Mouse (Mus musculus): ENCODE measurements around the gene Mdn1.
A peak's percentile ranks its signal among the peaks of the same experiment; 100 is the strongest.

The Mdn1 gene

DNA sequence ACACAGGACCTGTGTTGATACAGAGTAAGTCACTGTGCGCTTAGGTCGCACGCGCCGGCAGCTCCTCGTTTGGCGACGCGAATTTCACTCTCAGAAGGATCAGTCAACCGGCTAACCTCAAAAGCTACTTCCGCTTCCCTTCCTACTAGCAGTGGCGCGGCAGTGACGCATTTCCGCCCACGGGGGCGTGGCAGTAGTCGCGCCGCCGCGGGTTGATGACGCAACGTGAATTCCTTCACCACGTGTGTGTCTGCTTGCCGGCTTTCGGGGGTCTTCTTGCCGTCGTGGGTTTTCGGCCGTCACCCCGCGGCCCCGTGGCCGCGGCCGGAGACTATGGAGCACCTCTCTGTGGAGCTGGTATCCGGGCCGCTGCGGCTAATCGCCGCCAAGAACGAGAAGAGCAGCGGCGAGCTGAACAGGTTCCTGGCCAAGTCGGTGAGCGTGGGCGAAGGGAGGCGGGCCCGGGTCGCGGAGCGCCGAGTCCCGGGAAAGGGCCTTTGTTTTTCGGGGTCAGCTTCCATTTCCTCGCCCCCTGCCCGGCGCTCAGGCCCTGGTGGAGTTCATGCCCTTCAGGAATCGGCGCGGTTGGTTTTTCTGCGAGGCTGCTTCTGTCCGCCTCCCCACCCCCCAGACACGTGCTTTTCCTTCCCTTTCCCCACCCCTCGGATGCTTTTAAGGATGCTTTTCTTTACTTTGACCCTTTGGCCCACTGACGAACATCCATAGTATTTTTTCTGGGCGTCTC is at the start of gene Mdn1:
Mdn1 (plus strand) TSS at position 202 of the 745 bp plus-strand sequence.
- DNase-seq (ENCODE audit: low spot score) = peak; percentile 100

DNA sequence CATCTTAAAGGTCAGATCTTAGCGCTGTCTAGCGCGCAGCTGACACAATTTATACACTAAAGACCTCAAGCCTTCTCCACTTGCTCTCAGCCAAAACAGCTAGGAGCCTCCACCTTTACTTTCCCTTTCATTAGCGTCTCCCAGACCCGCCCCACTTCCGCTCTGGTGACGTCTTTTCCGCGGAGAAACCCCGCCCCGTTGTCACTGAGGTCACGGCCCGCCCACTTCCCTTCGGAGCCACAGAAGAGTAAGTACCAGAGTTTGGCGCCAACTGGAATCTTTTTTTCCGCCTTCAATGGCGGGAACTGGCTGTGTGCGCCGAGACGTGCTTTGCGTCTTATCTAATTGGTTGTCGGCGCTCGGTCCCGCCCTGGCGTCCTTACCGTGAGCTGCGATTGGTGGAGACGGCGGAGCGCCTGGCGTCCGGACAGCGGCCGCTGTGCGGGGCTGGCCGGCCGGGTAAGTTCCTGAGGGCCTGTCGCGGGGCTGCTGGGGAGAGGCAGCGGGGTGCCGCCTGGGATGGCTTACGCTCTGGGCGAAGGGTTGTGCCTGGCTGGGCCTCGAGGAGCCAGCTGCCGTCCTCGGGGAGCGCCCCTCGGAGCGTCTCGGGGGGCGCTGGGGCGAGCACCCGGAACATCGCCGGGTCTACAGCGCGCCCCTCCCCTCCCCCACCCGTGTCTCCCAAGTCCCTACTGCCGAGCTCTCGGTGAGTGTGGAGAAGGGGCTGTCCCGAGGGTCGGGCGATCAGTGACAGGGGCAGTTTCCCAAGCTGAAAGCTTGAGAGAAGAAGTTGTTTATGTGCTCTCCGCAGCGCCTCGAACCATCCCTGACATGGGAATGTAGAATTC is 41.7 kb upstream of the Mdn1 start, which contains the start of gene Casp8ap2:
Casp8ap2 (plus strand) TSS at position 418 of the 848 bp plus-strand sequence.
- DNase-seq (ENCODE audit: low spot score) = peak; percentile 99

DNA sequence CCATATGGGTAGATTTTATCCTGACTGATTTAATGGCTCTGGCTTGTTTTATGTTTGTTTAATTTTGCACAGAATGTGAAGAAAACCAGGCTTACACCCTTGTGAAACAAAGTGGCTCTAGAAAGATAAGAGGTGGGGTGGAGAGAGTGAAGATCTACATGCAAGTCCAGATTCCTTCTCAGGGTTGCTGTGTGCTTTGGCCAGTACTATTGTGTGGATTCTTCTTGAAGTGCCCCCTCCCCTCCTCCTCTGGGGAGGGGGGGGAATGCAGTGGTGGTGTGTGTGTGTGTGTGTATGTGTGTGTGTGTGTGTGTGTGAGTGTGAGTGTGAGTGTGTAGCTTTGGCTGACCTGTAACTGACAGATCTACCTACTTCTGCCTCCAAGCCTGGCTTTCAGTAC is 35.3 kb upstream of the Mdn1 start:
- DNase-seq (ENCODE audit: low spot score) = no peak

DNA sequence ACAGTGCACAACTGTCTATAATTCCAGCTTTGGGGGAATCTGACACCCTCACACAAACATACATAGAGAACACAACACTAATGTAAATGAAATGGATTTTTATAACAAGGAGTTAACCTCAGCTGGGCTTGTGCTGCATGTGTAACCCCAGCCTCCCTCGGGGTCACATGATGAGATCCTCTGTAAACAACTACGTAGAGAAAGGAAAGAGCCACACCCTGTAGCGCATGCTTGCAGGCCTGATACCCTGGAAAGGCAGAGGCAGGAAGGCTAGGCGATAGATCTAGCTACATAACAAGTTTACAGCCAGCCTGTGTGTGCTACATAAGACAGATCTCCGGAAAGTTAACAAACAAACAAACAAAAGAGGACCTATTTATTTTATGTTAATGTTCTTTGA is 5.2 kb upstream of the Mdn1 start:
- no peak for DNase-seq (ENCODE audit: low spot score)

DNA sequence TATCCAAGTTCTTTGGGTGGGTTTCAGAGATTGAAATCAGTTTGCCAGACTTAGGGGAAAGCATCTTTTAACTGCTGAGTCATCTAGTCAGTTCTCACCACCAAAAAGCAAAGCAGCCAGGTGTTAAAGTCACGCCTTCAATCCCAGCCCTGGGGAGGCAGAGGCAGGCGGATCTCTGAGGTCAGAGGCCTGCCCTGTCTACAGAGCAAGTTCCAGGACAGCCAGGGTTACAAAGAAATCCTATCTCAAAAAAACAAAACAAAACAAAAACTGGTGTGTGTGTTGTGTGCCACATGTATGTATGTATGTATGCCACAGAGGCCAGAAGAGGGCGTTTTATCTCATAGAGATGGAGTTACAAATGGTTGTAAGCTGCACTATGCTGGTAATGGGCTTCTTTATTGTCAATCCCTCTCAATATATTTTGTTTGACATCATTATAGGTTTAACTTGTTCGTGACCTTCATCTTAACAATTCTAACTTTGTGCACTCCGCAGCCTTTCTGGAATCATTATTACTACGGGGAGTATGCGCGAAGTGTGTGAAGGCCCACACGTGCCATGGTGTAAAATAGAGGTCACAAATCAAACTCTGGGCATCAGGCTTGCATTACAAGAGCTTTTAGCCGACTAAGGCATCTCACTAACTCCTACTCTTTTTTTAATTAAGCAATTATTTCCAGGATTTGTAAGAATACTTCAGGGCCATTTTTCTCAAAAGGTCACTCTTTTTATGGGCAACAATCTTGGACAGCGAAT is 594 bp upstream of the Mdn1 start:
- DNase-seq (ENCODE audit: low spot score) = no peak

DNA sequence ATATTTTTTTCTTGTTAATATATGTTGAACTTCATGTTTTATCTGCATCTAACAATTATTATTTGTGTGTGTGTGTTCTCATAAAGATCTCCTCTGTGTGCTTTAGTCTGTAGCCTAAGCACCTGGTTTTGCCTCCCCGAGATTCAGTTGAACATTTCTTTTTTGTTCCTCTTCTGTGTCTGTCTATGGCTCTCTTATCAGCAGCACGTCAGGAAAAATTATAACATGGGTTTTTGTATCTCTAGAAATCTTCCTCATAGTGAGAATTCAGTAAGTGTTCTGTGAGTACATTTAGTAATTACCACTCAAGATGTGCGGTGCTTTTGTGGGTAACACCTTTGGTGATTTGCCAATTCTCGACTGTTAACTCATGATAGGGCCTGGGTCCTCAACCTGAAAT is 8.9 kb downstream of the Mdn1 start:
- no peak for DNase-seq (ENCODE audit: low spot score)

DNA sequence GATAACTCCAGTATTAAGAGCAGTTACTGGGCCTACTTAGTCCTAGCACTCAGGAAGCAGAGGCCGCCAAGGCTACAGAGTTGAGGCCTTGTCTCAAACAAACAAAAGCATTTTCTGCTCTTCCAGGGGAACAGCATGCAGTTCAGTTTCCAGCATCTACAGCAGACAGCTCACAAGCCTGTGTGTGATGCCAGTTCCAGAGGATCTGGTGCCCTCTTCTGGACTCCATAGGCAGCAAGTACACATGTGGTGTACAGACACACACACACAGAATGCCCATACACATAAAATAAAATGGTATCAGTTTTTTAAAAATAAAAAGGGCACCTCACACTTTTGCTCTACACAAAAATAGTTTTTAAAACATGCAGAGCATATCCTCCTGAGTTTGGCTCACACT is 11.4 kb downstream of the Mdn1 start:
- DNase-seq (ENCODE audit: low spot score) = peak; percentile 13

DNA sequence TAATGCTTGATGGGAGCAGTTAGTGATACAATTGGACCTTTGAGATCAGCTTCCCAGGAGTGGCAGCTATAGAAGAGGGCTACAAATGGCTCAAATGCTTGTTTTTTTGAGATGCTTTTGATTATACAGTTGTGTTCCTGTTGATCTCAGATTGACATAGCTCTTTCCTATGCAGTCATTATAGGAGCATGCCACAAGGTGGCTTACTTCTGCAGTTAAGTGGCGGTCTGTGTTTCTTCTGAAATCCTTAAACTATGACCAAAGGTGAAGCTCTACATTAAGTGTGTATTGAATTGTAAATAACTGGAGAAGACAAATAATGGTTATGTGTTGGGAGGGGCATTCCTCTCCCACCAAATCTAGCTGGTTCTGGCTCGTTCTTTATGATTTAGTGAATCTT is 12.9 kb downstream of the Mdn1 start:
- no peak for DNase-seq (ENCODE audit: low spot score)

DNA sequence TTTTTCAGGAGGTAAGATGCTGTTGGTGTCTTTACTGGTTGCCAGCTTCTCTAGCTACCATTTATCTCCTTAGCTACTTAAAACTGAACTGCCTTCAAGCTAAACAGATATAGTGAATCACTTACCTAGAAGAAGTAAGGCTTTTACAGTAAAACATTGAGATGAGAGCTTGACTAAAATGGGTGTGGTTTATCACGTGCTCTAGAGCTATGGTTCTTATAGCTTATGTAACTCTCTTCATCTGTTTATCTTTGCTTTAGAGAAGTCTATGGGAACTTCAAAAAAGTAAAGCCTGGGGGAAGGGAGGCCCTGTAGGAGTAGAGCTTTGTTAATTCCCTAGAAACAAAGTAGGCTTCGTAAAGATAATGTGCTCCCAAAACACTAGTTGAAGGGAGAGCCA is 17.1 kb downstream of the Mdn1 start:
- no peak for DNase-seq (ENCODE audit: low spot score)

DNA sequence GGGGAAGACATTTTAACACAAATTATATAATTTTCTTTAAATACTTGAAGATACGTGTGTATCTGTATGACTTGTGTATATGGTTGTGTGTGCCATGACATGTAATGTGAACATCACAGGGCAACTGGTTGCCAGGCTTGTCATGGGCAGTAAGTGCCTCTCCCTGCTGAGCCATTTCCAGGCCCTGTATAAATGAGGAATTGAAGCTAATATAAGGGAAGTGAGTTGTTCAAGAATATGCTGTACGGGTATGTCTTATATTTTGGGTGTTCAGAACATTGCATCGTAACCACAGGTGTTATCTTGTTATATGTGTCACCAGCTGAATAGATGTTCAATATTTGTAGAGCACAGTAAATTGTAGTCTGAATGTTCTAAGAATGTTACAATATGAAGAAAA is 20.6 kb downstream of the Mdn1 start:
- no peak for DNase-seq (ENCODE audit: low spot score)

DNA sequence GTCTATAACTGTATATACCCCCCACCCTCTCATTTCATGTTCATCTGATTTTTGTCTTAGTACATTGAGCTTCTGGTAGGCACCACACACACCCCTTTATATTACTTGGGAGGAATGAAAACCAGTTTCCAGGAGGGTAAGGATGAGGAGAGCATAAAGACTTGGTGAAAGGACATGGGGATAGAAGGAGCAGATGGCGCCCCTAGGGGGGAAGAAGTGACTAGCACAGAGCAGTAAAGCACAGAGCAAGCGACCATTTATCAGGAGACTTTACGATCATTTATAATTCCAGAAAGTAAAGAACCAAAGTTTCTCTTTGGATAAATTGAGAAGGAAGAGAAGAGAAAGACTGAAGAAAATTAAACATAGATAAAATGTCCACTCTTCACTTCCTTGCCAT is 23.9 kb downstream of the Mdn1 start:
- no peak for DNase-seq (ENCODE audit: low spot score)

DNA sequence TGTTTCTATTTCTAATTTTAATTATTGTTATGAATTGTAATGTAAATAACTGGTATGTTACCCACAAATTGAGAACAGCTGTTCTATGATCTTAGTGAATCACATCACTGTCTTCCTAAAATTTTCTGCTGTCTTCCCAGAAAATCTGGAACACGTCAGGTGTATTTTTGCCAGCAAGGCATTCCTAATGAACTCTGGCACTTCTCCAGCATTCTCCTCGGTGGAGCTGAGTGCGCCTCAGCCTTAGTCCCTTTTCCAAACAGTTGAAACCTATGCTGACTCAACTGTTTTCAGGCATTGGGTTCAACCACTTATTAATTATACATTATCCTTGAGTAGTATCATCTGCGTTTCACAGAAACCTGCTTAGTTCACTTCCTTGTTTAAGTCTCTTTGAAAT is 25.6 kb downstream of the Mdn1 start:
- DNase-seq (ENCODE audit: low spot score) = no peak

DNA sequence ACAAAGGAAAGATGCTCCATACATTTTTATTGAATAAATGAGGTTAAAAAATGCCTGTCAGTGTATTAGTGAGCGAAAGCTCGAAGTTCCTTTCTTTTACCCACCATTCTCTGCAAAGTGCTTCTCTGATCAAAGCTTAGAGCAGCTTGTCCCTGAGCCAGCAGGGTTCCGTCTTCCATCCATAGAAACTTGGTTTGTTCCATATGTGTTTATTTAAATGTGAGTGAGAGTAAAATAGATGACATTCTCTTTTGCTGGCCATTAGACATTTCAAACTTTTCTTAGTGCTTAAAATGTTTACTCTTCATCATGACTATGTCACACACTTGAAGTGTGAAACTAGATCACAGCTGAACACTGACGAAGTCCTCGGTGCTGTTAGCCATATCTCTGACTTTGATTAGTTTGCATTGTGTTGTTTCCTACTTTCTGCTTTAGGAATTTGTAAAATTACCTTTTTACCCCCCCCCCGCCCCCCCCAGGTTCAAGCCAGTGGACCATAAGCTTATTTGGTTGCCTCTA is 26.2 kb downstream of the Mdn1 start:
- DNase-seq (ENCODE audit: low spot score) = no peak

DNA sequence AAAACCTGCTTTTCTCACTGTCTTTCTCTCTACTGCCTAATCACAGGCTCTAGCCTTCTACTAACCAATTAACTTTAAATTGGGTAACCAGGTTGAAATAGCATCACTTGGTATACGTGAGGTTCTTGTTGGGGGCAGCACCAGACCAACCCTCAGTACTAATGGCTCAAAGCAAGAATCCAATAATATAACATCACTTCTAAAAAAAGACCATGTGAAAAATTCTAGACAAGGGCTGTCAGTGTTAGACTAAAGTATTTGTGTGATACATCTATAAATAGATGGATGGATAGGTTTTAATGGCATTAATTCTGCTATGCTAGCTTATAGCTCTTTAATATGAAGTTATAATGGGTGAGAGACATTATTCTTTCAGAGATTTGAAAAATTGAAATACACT is 60.8 kb downstream of the Mdn1 start:
- no peak for DNase-seq (ENCODE audit: low spot score)

DNA sequence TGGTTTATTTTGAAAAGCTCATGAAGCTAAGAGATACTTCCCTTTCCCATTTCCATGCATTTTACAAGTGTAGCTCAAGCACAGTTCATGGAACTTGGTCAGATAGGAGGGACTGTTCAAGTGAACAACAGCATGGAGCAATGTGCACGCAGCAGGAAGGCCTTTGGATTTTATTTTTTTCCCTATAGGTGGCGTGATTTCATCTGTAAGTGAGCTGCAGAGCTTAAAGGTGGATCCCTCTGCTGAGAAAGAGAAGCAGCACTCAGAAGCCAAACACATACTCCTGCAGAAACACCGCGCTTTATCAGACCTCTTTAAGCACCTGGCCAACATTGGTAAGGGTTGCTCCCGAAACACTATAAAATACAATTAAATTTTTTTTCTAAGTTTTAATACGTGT is 88.5 kb downstream of the Mdn1 start:
- DNase-seq (ENCODE audit: low spot score) = no peak

DNA sequence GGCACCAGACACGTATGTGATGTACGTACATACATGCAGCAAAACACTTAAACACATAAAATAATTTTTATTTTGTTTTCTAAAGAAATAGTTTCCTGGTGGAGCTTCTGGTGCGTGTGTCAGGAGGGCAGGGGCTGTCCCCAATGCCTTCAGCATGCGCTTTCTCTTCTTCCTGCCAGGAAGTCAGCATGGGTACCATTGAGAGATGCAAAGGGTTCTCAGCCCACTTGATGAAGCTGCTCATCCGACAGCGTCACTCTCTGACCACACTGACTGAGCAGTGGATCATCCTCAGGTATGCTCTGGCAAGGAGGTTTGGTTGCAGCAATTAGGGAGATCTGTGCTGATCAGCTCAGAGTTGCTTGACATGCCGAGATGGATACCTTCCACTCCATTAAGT is 91.5 kb downstream of the Mdn1 start:
- DNase-seq (ENCODE audit: low spot score) = no peak

DNA sequence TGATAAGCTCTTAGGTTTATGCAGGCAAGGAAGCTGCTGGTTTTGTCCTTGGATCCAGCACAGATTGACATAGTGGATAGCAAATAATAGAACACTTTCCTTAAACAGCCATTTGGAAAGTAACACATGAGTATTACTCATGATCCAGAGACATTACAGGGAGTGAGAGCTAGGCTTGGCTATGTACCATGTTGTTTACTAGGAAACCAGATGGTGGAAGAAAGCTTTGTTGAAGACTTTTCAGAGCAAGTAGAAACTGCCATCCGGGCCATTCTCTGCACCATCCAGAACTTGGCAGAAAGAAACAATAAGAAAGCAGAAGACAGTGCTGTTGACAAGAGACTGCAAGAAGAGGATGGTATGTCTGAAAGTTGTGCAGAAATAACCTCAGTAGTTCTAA is 93.8 kb downstream of the Mdn1 start:
- no peak for DNase-seq (ENCODE audit: low spot score)

DNA sequence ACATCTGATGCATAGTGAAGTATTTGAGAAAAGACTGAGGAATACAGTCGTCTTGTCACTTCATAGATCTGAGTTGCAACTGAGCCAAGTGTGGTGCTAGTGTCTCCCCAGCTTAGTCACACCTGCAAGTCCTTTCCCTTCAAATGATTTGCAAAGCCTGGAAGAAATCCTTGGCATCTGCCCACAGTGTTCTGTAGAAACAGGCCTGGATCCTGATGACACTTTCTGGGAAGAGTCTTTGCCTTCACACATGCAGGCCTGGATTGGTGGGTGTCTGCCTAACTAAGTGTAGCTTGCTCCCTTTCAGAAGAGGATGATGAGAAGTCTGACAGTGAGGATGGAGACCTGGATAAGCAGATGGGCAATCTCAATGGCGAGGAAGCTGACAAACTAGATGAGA is 100.5 kb downstream of the Mdn1 start:
- DNase-seq (ENCODE audit: low spot score) = no peak

DNA sequence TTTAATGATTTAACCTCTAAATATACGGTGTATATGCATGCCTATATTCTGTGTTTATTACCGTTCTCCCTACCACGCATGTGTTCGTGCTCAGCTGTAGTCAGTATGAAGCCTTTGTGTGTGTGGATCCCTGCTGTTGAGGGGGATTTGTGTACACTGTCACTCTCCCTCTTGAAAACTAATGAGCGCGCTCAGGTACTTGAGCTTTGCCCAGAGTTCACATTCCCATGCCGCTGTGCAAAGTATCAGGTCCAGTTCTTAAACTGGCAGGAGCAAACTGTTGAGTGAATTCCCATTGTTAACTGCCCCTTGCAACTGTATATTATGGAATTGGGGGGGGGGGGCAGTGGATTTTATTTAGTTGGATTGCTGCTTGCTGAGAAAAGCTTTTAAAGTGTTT is 110.6 kb downstream of the Mdn1 start:
- no peak for DNase-seq (ENCODE audit: low spot score)

DNA sequence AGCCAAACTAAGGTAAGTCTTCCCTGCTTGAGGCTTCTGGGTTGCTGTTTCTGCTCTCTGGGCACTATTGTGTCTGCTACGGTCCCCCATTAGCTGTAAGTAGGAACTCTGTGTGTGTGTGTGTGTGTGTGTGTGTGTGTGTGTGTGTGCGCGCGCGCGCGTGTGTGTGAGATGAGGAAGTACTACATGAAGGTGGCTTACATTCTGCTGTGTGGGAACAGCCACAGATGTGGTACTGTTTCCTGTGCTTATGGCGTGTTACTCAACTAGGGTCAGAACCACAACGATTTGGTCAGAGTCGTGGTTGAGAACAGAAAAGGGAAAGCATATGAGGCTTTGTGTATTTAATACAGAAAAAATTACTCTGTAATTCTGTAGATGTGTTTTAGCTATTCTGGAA is 111.1 kb downstream of the Mdn1 start:
- no peak for DNase-seq (ENCODE audit: low spot score)

DNA sequence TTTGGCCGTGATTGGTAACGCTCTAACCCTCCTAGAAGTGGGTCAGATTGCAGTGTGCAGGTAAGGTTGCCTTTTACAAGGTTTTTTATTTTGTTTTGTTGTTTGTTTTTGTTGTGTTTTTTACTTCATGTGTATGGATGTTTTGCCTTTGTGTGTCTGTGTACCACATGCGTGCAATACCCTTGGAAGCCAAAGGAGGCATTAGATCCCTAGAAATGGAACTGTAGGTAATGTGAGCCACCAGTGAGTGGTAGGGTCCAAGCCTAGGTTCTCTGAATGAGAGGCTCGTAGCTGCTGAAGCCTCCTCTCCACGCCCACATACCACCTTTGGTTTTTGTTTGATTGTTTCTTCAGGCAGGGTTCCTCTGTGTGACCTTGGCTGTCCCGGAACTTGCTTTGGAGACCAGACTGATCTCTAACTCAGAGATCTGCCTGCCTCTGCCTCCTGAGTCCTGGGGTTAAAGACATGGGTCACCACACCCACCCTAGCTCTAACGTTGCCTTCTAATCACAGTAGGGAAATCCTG is 113.4 kb downstream of the Mdn1 start:
- DNase-seq (ENCODE audit: low spot score) = no peak

DNA sequence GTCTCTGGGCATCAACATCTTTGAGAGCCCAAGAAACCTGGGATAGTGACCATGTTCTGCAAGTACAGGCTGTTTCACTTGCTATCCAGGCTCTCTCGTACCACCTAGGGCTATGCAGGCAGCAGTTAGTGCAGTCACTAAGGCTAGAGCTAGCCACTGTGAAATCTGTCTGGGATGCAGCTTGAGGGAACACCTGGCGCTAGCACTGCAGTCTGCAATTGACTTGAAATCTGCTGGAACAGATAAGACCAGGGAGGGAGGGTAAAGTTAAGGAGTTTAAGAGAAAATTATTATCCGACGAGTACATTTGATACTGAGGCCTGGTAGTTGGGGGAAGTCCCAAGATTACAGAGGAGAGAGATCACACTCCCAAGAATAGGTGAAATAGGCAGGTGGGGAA is 123.1 kb downstream of the Mdn1 start:
- DNase-seq (ENCODE audit: low spot score) = no peak

Data from embryo, embryonic 10 days (tissue).